Mouse (Mus musculus) intestine, embryonic 14.5 days (tissue): ENCODE results near the gene Nr6a1. TPM values are rescaled to one million over a fixed set of nuclear protein-coding genes. Genes with fewer than 3 reads are reported as not detected.
A peak's percentile ranks its signal among the peaks of the same experiment; 100 is the strongest.

Experiments used
- ATAC-seq: fragments of 200-750 bp; cut with Nextera tagmentation; replicated peaks from 2 replicates; pipeline ENCODE4 v1.8.0; 2017; ENCODE audit warnings: low read depth, moderate number of reproducible peaks, moderate TSS enrichment, moderate library complexity; ENCODE audit not compliant: low FRiP score, low TSS enrichment
- DNase-seq: peaks from one replicate; pipeline ENCODE4 v3.0.0-alpha.2; 2018; ENCODE audit warnings: low spot score
- H3K27ac ChIP-seq: fragments of 300-500 bp; sonication (generic); 2 replicates; pipeline ENCODE4 v1.5.1; 2014; ENCODE audit warnings: low read depth, mild to moderate bottlenecking, control low read depth
- H3K27me3 ChIP-seq: fragments of 300-500 bp; sonication (generic); replicated peaks from 2 replicates; pipeline ENCODE4 v1.6.1; 2014; ENCODE audit warnings: low read length, control low read depth; ENCODE audit not compliant: control insufficient read depth, insufficient read depth
- H3K36me3 ChIP-seq: fragments of 300-500 bp; sonication (generic); 2 replicates; pipeline ENCODE4 v1.6.1; 2014; ENCODE audit warnings: low read length, control low read depth; ENCODE audit not compliant: control insufficient read depth, insufficient read depth
- H3K4me1 ChIP-seq: fragments of 300-500 bp; sonication (generic); replicated peaks from 2 replicates; pipeline ENCODE4 v1.6.1; 2014; ENCODE audit warnings: low read length, control low read depth, mixed read lengths; ENCODE audit not compliant: control insufficient read depth, insufficient read depth
- H3K4me2 ChIP-seq: fragments of 300-500 bp; sonication (generic); 2 replicates; pipeline ENCODE4 v1.6.1; 2014; ENCODE audit warnings: low read length
- H3K4me3 ChIP-seq: fragments of 300-500 bp; sonication (generic); 2 replicates; pipeline ENCODE4 v1.5.1; 2014; ENCODE audit warnings: low read depth, low read length, control low read depth, mixed read lengths
- H3K9ac ChIP-seq: fragments of 300-500 bp; sonication (generic); 2 replicates; pipeline ENCODE4 v1.6.1; 2014; ENCODE audit warnings: mild to moderate bottlenecking, low read length
- H3K9me3 ChIP-seq: fragments of 300-500 bp; sonication (generic); 2 replicates; pipeline ENCODE4 v1.6.1; 2016; ENCODE audit warnings: low read length, control low read depth; ENCODE audit not compliant: control insufficient read depth
- WGBS: fragments of 180-500 bp; shearing (Covaris S2); extraction: QIAGEN DNeasy Blood & Tissue Kit; methylation state at CpG from one replicate; pipeline ENCODE4 v1.1.7; 2014; 5-methylcytosine and 5-hydroxymethylcytosine counted together
- polyA plus RNA-seq: library from polyadenylated mRNA; unstranded; fragments of >200 nt; fragmentation: Nextera tagmentation; extraction: Ambion mirVana; gene quantifications from 2 replicates; pipeline ENCODE4 v1.2.1, GENCODE M21; 2014

The Nr6a1 gene
- polyA plus RNA-seq, 1 experiment from 2014 or later, result 2.4 TPM

- Histone ChIP-seq H3K36me3 (no peaks in the 10 kb centered on the region), H3K9me3 (no peaks in the 10 kb centered on the region), H3K4me2 (no peak overlapping the region), H3K27me3 (no peaks in the 10 kb centered on the region), H3K4me3 (no peak overlapping the region), H3K27ac (no peak overlapping the region), H3K4me1 (no peaks in the 10 kb centered on the region), H3K9ac (no peak overlapping the region)
- DNase-seq, result no peak
- no peak for ATAC-seq
- 44% methylated on average over 4 of the region's 4 CpGs for WGBS
Observed at GRCm38 (mm10) chr2:38916947-38917691, 10.4 kb downstream of the Nr6a1 start.

DNA sequence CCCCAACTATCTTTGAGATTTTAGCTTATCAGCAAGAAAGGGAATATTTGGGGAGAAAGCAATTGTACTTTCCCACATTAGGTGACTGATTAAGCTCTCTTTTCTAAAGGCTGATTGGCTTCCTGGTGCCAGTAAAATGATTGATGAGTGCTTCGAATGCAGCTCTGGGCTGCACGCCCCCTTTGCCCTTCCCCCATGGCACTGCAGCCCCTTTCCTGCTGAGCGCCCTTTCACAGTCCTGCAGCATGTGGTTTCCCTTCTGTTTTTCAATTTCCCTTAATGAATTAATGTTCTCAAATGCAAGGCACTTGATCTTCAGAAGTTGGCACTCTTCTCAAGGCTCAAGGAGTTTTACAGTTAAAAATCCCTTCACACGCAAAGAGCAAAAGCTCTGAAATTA lies 12.5 kb downstream of the Nr6a1 start:
- Histone ChIP-seq H3K9ac (no peak overlapping the region), H3K4me3 (no peak overlapping the region), H3K4me2 (no peak overlapping the region), H3K27ac (no peak overlapping the region), H3K4me1 (no peaks in the 10 kb centered on the region), H3K36me3 (no peaks in the 10 kb centered on the region), H3K9me3 (no peaks in the 10 kb centered on the region), H3K27me3 (no peaks in the 10 kb centered on the region)
- DNase-seq (no peak), ATAC-seq (no peak)
- 32% methylated on average over 4 of the region's 4 CpGs for WGBS

GRCm38 (mm10) chr2:38914517-38914916 lies 13.0 kb downstream of the Nr6a1 start:
- Histone ChIP-seq H3K36me3 (no peaks in the 10 kb centered on the region), H3K27me3 (no peaks in the 10 kb centered on the region), H3K9ac (no peak overlapping the region), H3K9me3 (no peaks in the 10 kb centered on the region), H3K4me3 (no peak overlapping the region), H3K4me1 (no peaks in the 10 kb centered on the region), H3K27ac (no peak overlapping the region), H3K4me2 (no peak overlapping the region)
- ATAC-seq, result no peak
- DNase-seq, result no peak
- WGBS, result 56% methylated on average over 1 of the region's 1 CpGs

DNA sequence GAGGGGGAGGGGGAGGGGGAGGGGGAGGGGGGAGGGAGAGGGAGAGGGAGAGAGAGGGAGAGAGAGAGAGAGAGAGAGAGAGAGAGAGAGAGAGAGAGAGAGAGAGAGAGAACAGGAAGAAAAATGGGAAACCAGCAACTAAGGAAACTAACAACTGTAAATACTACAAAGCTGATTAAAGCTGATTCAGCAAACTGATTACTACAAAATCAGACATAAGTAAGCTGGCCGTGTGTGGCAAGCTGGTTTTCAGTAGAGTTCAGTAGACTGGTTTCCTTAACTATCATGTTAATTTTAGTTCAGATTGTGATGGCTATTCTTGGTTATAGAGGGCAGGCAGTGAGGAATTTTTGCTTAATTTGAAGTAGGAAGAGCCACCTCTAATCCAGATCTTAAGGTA lies 18.9 kb downstream of the Nr6a1 start:
- H3K4me2 ChIP-seq, result no peak overlapping the region
- H3K9me3 ChIP-seq, result no peaks in the 10 kb centered on the region
- H3K27me3 ChIP-seq, result no peaks in the 10 kb centered on the region
- ATAC-seq (no peak), DNase-seq (no peak)
- no peak overlapping the region for H3K27ac ChIP-seq
- H3K4me1 ChIP-seq, result no peaks in the 10 kb centered on the region
- WGBS, result 57% methylated on average over 1 of the region's 1 CpGs
- no peak overlapping the region for H3K9ac ChIP-seq
- H3K4me3 ChIP-seq, result no peak overlapping the region
- H3K36me3 ChIP-seq, result peaks cover 3% of the 10 kb centered on the region; the same call in 1 of the 2 replicates

- Histone ChIP-seq H3K4me1 (no peaks in the 10 kb centered on the region; the same call in 1 of the 2 replicates), H3K27ac (no peak overlapping the region), H3K27me3 (no peaks in the 10 kb centered on the region), H3K9ac (no peak overlapping the region), H3K9me3 (no peaks in the 10 kb centered on the region), H3K36me3 (peaks cover 3% of the 10 kb centered on the region; the same call in 1 of the 2 replicates), H3K4me3 (no peak overlapping the region), H3K4me2 (no peak overlapping the region)
- no peak for ATAC-seq
- DNase-seq, result no peak
- 62% methylated on average over 5 of the region's 5 CpGs for WGBS
Observed at GRCm38 (mm10) chr2:38906097-38906496, 21.4 kb downstream of the Nr6a1 start.

- no peak for ATAC-seq
- 85% methylated on average over 1 of the region's 1 CpGs for WGBS
- DNase-seq, result no peak
- Histone ChIP-seq H3K4me3 (no peak overlapping the region), H3K4me1 (no peaks in the 10 kb centered on the region; the same call in 1 of the 2 replicates), H3K9me3 (no peaks in the 10 kb centered on the region), H3K4me2 (no peak overlapping the region), H3K9ac (no peak overlapping the region), H3K27me3 (no peaks in the 10 kb centered on the region), H3K36me3 (peaks cover 3% of the 10 kb centered on the region; the same call in 1 of the 2 replicates), H3K27ac (no peak overlapping the region)
Observed at GRCm38 (mm10) chr2:38904290-38904689, 23.2 kb downstream of the Nr6a1 start.

- Histone ChIP-seq H3K9me3 (no peaks in the 10 kb centered on the region), H3K4me3 (no peak overlapping the region), H3K36me3 (0 out of 2 replicates have a peak, but pooled peaks cover 1% of the 10 kb centered on the region), H3K27ac (no peak overlapping the region), H3K9ac (no peak overlapping the region), H3K4me1 (no peaks in the 10 kb centered on the region; the same call in 1 of the 2 replicates), H3K4me2 (no peak overlapping the region), H3K27me3 (no peaks in the 10 kb centered on the region)
- DNase-seq (no peak), ATAC-seq (no peak)
Observed at GRCm38 (mm10) chr2:38902866-38903265, 24.6 kb downstream of the Nr6a1 start.

DNA sequence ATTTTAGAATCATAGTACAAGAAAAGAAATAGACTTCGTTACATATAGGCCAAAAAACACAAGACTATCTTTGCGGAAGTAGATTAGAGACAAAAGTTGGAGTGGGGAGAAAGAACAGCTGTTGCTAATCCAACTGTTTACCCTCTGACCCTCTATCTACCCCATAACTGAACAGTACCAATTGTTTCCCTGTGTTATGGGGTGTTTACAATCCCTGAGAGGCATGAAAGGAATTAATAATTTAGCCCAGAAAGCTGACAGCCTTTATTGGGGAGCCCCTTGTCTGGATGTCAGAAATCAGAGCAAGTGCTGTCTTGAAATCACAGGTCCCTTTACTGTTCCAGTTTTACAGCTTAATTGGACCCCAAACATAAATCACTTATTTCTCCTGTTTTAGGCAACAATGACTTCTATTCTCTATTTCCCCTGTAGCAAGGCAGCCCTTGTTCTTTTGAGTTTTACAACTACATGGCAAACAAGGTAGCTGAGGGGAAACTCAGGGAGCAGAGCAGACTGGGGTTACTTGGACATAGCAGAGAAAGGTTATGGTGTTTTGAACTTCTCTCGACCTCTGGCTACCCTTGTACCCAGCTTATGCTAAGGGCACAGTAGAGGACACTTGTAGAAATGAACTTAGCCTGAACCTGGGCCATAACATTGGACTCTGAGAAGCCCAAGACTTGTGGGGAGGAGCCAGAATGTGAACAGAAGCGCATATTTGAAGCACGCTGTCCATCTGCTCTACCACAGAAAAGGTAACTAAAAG lies 46.4 kb downstream of the Nr6a1 start:
- Histone ChIP-seq H3K4me2 (no peak overlapping the region), H3K36me3 (peaks cover 28% of the 10 kb centered on the region), H3K4me1 (no peaks in the 10 kb centered on the region), H3K9ac (no peak overlapping the region), H3K9me3 (no peaks in the 10 kb centered on the region), H3K4me3 (no peak overlapping the region), H3K27me3 (no peaks in the 10 kb centered on the region), H3K27ac (no peak overlapping the region)
- 60% methylated on average over 5 of the region's 5 CpGs for WGBS
- no peak for DNase-seq
- peak; percentile 72 for ATAC-seq
